Mouse (Mus musculus) frontal cortex, postnatal 25 days (tissue): ENCODE results near the gene Unc5a.

Experiments
- DNase-seq, 2 experiments: peaks; one replicate each; pipeline ENCODE4 v3.0.0; 2022; ENCODE audit warnings: low spot score in 2 of 2

Unc5a gene

DNA sequence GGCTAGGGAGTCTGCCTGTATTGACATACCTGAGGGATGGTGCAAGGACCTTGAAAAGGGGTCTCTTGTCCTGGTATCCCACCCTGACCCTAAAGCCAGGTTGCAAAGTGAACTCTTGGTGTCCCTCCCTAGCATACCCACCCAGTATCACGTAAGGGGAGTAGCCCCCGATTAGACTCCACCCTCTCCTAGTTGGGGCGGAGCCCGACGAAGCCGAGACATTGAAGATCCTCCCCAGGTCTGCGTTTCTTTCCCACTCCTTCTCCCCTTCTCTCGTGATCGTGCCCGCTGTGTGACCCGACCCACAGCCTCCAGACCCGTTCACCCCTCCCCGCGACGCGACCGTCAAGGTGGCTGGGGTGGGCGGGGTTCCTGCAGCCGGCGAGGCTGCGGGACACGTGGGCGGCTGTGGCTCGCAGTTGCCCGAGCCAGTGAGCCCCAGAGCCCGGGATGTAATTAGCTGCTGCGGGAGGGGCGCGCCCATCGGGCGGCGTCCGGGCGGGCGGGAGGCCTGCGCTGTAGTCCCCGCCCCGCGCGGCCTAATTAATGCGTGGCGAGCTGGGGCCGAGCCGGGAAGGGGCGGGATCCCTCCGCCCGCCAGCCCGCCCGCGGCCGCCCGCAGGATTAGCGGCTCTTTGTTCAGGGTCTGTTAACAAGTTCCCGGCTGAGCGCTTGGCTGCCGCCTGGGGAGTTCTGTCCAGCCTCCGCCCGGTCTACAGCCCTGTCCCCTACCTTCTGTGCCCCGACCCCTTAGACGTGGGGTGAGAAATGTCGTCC is 6.7 kb downstream of the Unc5a start:
- no peak for DNase-seq

DNA sequence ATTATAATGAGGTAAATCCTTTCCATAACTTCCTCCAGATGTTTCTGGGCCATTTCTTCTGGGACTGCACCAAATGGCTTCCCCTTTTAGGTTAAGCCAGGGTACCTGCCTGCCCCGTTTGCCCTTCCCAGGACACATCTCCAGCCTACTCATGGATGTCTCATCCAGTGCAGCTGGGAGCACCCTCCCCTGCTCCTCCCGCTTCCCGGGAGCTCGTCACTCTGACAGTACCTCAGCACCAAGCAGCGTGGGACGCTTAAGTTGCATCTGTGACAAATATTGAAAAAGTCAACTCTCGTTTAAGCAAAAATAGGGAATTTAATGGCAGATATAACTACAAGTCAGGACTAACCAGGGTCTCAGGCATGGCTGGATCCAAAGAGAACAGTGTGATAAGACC is 8.1 kb downstream of the Unc5a start:
- no peak for DNase-seq

DNA sequence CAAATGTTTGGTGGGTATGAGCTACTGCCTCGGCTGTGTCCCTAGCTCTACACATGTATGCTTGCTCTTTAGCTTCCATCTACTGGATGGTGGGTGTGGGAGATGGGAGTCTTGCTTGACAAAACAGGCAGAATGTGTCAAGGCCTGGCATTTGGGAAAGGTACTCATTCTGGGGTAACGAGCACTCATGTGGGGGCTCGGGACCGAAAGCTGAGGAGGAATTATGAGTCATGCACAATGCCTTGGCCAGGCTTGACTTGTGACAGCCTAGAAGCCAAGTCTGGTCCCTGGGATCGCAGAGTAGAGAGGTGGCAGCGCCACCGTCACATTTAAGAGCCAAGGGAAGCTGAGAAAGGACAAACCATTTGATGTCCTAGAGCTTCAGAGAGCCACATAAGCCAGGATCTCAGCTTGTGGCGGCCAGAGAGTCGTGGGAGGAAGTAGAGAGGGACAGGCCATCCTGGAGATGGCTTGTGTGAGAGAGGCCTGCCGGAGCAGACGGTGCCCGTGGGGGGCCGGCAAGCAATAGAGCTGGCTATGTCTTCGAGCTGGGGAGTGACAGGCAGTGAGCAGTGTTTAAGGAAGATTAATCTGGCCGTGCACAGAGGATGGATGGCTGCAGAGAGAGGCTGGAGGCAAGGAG is 10.0 kb downstream of the Unc5a start:
- no peak for DNase-seq

DNA sequence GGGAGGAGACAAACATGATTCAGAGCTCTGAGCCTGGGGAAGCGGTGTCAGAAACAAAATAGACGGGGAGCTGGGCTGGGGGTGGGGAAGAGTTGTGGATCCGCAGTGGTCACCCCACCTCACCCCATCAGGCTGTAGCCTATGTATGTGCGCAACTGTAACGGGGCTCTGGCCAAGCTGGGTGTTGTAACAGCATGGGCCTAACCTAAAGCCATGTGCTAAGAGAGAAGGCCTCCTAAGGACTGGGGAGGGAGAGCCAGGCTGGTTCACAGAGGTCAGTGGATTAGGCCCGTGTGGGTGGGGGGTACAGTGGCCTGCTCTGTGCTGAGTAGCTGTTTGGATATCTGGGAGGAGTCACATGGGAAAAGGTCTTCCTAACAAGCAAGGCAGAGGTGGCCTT is 10.6 kb downstream of the Unc5a start:
- no peak for DNase-seq

DNA sequence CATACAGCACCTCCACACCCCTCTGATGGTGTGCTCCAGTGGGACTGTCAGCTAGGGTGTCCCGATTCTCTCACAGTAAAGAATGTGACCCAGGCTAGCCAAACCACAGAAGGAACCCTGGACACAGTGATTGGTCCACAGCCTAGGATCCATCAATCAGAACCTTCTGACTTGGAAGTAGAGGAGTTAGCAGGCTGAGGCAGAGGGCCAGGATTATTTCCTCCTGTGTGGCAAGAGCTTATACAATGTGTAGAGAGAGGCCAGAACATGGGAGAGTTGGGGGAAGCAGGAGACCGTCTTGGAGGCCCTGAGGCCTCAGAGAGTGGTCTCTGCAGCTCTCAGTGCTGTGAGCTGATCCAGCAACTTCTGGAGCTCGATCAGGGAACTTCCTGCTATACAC is 11.3 kb downstream of the Unc5a start:
- DNase-seq: no peak

DNA sequence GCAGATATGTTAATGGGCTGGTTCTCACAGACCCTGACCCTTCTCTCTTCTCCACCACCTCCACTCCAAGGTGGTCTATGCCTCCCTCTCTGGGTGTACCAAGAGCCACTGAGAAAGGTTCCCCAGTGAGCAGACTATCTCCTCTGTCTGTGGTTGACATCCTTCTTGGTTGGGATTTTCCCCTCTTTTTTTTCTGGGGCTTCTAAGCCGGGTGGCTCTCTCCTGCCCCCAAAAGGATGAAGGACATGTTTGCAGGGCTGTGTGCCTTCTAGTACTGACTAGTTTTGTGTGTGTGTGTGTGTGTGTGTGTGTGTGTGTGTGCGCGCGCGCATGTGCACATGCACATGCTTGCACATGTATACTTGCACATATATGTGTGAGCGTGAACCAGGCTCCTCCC is 16.0 kb downstream of the Unc5a start:
- DNase-seq: no peak

DNA sequence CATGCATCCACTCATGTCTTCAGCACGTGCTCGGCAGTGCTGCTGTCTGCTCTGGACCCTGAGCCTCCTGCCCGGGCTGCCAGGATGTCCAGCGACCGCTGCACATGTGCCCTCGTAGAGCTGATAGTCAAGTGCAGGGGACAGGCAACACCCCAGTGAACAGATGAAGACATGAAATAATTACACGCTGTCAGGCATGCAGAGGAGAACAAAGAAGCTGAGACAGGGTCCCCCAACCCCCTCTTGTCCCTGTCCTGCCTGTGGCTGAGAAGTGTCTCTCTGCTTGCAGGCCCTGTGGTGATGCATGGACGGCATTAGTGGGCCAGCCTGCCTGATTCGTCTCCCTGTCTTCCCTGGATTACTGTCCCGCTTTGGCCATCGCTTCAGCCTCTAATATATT is 18.3 kb downstream of the Unc5a start:
- DNase-seq: no peak

DNA sequence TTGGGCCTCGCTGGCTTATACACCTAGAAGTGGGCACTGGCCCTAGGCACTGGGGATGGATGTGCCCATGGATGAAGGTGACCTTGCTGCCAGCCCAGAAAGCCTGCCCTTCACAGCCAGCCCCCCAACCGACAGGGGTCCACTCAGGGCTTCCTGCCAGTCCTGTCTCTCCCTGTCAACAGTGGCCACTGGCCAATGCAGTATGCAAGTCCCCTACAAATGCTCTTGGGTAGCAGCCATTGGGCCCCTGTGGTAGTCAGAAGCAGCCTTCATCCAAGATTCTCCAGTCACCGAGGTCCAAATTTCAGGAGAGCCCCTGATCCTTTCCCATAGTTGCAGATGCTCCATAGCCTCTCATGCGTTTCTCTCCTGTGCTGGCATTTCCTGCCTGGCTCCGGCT is 19.4 kb downstream of the Unc5a start:
- DNase-seq: no peak

DNA sequence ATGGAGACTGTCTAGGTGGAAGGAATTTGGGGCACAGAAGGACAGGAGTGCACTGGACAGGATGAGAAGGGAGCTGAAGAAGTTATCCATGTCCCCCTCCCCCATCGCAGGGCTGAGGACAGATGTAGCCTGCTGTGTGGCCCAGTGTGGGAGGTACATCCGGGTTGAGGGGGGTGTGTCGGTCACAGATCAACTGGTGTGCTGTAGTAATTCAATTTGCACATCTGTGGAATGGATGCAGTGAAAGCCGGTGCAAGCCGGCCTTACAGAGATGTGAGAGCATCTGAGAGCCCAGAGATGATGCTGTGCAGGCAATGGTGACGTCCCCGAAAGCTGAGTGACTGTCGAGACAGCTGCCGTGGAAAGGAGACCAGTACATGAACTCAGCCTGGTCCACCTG is 20.3 kb downstream of the Unc5a start:
- DNase-seq: no peak

DNA sequence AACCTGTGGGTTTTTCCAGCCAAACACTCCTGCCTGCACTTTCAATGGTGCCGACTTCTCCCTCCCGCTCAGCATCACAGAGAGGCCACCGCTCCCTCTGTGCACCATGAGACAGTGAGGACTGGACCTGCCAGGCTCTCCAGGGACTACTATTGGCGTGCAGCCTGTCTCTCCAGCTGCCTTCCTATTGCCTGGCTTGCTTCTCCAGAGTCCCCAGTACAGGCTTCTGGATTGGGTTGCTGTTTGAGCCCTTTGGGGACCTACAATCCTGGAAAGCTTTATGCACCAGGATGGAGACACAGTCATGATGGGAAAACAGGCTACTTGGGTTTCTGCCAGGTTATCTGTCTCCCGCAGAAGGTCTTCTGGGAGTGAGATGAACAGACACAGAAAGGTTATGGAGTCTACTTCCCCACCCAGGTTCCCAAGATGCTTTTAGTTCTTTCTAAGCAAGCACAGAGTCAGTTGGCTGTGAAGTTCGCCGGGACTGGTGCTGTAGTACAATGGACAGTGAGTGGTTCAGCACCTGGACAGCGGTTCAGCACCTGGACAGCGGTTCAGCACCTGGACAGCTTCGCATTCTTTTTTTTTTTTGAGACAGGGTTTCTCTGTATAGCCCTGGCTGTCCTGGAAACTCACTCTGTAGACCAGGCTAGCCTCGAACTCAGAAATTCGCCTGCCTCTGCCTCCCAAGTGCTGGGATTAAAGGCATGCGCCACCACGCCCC is 21.5 kb downstream of the Unc5a start:
- DNase-seq: no peak

DNA sequence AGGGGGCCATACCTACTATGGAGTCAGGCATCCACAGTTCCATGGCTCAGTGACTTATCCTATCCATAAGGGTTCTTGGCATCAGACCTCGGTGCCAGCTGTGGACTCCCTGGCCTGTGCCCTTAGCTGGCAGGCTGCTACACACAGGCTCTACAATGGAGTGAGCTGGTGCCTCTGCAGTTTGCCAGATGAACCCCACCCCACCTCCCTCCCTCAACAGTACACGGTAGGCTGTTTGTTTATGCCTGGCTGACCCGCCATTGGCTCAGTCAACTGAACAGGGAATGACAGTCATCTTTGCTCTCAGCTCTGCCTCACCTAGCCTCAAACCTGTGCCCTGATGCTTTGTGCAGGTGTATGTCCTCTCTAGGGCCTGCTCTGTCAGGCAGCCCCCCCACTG is 26.3 kb downstream of the Unc5a start:
- DNase-seq: no peak

DNA sequence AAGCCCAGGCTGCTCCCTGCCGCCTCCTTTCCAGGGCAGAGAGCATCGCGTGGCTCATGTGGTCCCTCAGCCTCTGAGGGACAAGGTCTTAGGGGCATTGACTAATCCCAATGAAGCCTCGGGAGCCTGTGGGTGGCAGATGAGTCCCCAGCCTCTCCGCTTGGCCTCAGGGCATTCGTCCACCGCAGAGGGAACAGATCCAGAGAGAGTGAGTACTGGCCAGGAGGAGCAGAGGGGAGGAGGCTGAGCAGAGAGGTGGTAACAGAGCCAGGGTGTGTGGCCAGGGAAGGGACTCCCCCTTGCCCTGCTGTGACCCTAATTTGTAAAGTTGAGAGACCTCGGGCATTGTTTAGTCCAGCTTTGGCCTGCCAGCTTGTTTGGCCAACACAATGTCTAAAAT is 29.6 kb downstream of the Unc5a start:
- no peak for DNase-seq

DNA sequence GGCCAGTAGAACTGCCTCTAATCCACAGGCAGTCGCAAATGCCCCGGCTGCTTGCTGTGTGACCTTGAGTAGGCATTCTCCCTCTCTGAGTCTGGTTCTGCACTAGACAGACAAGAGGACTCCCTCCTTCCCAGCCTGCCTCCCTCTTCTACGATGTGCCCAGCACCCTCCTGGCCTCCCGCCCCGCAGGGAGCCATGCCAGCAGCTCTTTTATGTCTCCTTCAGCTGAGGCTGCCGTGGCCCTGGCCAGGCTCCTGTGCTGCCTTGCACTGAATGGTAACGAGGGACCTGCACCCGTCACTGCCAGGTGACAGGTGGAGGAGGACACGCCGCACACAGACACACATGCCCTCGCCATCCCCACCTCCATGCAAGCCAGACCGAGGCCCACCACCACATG is 31.7 kb downstream of the Unc5a start:
- DNase-seq: no peak

DNA sequence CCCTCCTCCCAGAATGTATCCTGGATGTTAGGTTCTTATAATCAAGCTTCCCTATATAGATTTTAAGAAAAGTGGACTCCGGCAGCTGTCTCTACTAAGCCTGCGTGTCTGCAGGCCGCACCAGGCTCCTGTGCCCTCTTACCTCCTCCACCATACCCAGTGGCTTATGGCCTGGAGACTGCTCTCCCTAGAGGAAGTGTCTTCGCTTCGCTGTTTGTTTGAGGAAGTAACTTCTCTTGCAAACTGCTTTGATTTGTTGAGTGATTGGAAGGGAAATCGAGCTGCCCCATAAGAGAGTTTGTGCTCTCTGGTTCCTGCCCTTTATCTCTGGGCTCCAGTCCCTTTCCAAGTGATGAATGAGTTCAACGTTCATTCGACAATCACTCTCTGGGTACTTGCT is 33.8 kb downstream of the Unc5a start:
- DNase-seq: no peak

DNA sequence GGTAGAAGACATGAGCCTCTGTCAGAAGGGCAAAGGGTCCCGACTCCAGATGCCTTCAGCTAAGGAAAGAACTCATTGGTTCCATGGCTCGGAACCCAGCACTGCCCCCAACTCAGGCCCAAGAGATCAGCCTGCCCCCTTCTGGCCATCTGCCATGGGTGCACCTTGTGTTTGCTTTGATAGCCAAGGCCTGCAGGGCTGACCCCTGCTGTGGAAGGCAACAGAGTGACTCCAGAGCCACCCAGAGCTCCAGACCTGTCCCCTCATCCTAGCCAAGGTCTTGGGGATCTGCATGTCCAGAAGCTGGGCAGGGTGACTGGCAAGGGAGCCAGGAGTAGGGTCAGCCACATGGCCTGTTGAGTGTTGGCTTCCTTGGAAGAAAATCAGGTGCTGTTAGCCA is 34.4 kb downstream of the Unc5a start:
- no peak for DNase-seq

DNA sequence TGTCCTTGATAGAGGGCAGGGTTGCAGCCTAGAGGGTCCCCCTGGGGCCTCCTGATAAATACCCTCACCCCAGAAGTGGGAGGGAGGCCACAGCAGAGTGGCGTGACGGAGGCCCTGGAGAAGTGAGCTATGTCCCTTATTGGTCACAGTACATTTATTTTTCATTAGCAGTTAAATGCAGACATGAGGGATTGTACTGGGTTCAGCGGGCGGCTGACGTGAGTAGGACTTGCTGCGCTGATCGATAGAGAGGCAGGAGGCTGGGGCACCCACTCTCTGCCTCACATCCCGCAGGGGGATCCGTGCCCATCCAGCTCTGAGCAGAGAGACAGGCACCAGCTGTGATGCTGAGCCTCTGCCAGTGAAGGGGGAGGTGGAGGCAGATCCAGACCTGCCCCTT is 38.2 kb downstream of the Unc5a start:
- no peak for DNase-seq

DNA sequence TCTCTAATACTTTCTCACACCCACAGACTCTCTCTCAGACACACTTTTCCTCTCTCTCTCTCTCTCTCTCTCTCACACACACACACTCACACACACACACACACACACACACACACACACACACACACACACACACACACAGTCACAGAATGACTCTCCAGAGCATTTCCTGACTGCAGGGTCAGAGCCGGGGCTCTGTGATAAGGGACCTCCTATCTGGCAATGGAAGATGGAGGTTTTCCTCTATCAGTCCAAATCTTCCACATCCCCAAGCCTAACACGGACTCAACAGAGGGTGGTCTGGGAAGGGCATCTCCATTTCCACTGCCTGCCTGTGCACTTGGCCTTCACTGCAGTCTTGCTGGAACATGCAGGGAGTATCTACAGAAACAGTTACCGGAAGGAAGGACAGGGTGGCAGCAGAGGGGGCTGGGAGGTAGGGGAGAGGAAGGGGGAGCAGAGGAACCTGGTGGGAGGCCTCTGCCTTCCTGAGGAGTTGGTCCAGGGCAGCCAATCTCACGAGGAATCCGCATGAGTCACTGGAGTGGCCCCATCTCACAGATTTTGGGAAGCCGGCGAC is 39.1 kb downstream of the Unc5a start:
- DNase-seq: no peak

DNA sequence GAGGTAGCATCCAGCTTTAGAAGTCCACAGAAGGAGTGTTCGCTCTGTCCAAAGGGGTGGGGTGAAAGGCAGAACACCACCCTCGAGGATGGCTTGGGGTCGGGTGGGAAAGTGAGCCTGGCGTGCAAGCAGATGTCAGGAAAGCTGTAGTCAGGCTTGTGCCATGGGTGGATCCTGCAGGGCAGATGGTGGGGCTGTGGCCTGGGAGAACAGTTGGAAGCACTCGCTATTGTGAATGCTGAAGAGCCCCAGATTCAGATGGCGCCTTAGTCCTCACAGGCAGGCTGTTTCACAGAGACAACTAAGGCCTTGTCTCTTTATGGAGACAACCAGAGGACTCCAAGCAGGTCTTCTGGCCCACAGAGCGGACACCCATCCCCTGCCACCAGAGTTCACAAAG is 43.0 kb downstream of the Unc5a start:
- DNase-seq: no peak

DNA sequence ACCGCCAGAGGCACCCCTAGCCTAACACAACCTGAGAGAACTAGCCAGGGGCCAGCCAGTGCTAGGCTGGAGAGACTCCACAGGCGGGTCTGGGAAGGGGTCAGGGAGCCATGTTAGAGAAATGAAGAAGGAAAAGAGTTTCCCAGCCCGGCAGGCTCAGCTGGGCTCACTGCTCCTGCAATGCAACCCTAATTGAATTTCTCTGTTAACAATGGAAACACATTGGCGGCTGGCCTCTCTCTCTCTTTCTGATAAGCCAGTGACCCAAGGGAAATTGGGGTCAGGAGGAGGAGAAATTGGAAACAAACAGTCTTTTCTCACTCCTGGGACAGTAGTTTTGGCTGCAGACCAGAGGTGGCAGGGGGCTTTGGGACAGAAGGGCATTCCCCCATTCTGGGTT is 45.4 kb downstream of the Unc5a start:
- DNase-seq: no peak

DNA sequence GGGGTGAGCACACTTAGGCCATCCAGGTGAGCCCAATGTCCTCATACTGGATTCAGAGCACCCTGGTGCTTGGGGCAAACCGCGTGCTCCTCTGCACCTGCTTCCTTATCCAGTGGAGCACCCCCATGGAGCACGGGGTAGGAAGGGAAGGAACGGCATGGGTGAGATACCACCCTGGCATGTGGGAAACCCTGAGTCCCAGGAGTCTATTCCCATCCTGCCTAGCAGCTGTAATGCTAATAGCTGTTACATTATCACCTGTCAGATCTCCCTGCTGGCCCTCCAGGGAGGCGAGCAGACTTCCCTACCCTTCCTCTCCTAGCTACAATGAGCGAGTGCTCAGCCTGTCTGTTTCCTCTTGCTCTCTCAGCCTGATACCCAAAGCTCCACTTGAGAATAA is 46.0 kb downstream of the Unc5a start:
- no peak for DNase-seq

DNA sequence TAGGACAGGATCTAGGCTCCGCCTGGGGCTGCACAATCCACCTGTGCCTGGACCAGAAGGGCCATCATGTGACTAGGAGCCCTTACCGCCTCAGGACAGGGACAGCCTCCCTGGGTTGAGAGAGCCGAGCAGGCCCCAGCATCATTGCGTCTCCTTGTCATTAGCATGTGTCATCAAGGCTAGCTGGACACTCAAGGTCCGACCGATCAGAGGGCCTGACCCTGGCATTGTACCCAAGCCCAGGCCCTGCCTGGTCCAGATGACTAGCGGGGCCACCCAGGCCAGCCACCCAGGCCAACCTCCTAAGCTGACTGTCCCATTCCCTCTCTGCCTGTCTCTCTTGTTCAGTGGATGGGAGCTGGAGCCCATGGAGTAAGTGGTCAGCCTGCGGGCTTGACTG is 48.4 kb downstream of the Unc5a start:
- no peak for DNase-seq

DNA sequence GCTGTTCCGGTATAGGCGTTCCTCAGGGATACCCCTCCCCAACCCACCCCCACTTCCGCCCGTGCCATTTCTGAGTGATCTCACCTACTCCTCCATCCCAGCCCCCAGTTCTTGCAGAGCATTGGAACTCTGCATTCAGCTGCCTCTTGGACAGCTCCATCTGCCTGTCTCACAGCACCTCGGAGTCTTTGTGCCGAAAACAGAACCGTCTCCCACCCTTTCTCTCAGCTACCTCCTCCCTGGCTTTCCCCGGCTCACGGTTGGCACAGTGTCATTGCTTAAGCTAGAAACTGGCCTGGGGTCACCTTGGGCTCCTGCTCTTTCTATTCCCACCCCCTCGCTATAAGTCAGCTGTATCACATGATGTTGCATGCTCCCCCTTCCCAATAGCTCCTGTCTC is 51.2 kb downstream of the Unc5a start:
- DNase-seq: peak in 1 of 2 experiments; percentile 37

DNA sequence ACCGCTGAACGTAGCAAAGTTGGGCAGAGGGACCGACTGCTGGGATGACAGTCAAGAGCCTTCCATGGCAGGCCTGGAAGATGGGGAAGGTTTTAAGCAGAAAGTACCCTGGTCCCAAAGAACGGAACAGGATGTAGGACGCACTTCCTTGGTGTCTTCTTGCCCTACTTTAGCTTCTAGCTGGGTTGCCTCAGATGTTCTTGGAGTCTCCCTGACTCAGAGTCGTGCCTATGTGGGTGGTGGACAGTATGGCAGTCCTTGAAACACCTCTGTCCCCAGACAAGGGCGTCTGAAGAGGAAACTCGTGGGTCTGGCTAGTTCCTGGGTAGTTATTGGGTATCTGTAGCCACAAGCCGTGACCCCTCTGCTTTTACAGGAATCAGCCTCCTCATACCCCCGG is 52.9 kb downstream of the Unc5a start:
- no peak for DNase-seq
